Mouse (Mus musculus): ENCODE measurements around the gene Hmg20a.

Gene Hmg20a

DNA sequence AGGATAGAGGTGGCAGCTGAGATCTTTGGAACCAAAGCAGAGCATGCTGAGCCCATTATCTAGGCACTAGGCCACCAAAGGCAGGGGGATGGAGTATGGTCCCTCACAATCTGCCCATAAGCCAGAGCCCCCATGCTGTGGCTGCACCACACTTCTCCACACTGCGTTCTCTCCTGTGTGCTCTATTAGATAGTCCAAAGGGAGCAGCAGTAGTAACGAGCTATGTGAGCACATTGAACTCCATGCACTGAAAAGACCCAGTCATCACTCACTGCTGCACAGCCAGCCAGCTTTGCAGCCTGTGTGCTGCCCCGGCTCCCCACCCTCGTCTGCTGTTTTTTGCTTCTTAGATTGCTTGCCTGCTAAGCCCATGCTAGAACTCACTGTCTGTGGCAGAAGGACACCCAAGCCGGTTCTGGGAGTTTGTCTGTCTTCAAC, 77.4 kb downstream of the Hmg20a start:
- peak in 1 of 2 experiments; percentile 49 for DNase-seq (ENCODE audit: inconsistent age in 2 of 2, low spot score in 1 of 2)

DNA sequence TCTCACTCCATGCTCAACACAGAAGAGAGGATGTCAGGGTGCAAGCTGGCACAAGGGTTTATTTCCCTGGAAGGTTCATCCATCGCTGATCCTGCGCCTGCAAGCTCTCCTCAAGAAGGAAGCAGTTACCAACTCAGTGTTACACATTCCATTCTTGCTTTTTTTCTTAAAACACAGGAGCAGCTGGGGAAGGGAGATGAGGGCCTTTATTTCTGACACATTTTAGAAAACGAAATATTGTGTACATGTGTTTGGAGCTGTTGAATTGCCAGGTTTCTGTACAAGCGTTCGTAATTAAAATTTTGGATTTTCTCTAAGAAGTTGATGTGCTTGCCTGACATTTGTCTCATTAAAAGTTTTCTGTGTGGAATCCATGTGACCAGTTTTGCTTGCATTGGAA, 78.2 kb downstream of the Hmg20a start:
- peak in 1 of 2 experiments; percentile 37 for DNase-seq (ENCODE audit: inconsistent age in 2 of 2, low spot score in 1 of 2)

DNA sequence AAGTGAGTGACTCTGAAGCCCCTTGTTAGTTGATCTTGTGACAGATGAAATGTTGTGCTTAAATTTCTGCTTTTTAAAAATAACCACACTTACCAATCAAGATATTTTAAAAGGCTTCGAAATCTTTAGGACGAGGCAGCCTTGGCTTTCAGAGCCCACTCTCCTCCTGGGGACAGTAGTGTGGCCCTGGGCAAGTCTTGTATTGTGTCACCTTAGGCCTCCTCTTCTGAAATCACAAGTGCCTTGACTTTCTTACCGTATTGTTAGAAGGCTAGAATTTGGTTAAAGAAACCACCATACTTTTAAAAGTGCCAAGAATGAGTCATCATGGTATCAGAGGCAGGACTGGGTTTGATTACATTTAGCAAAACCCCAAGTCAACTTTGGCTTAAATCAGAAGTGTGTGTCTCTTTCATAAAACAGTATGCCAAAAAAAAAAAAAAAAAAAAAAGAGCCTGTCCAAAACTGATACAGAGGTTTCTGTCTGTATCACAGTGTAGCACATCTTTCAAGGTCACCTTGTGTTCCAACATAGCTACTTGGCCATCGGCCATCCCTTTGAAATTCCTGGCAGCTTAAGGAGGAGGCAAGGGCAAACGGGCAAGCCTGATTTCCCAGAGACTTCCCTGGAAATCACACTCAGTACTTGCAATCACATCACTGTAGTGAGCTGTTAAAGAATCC, 78.9 kb downstream of the Hmg20a start:
- DNase-seq (ENCODE audit: inconsistent age in 2 of 2, low spot score in 1 of 2) = peak; percentile 94 to 95

DNA sequence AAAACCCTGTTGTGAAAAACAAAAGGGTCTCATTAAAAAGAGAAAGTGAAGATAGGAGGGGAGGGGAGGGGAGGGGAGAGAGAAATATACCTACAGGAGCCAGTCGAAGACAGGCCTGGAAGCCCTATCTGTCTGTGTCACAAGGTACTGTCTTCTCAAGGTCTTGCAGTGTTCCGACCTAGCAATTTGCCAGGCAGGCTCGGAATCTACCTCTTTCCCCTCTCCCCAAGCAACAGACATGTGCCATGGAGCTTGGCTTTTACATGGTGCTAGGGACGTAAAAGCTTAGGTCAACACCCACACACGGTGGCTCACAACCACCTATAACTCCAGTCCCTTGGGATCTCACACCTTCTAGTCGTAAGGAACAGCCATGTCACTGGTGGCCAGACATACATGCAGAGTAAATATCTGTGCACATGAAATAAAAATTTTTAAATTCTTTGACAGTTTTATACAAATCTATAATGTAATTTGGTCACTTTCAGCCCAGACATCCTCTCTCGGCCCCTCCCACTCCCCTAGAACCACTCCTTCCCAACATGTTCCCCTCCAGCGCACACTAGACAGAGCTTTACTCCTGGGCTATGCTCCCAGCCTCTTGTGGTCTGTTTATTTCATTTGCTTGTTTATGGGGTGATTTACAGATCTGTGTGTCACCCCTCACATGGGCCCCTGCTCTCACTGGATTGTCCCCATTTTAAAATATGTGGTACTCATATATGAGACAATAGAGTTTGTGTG, 81.1 kb downstream of the Hmg20a start:
- peak in 1 of 2 experiments; percentile 56 for DNase-seq (ENCODE audit: inconsistent age in 2 of 2, low spot score in 1 of 2)

DNA sequence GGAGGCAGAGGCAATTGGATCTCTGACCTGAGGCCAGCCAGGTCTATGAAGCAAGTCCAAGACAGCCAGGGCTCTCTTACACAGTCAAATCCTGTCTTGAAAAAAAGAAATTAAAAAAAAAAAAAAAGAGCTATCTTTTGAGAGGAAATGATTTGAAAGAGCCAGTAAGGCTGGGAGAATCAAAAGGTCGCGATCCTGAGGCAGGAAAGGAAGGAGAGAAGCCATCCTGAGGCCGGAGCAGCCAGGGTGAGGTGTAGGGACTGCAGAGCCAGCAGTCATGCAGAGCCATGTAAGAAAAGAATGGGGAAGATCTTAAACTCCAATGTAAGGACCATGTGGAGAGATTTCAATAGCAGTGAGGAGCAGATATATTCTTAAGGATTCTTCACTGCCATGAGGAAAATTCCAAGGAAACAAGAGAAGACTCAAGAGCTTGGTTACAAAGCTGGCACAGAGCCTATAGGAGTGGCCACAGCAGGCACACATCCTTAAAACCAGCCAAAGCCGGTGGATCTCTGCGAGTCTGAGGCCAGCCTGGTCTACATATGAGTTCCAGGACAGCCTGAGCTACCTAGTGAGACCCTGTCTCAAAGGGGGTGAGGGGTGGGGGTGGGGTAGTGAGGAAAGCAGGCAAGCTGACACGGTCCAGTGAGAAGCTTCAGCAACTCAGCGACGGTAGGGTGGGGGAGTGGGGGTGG, 82.6 kb downstream of the Hmg20a start:
- DNase-seq (ENCODE audit: inconsistent age in 2 of 2, low spot score in 1 of 2) = peak in 1 of 2 experiments; percentile 60

DNA sequence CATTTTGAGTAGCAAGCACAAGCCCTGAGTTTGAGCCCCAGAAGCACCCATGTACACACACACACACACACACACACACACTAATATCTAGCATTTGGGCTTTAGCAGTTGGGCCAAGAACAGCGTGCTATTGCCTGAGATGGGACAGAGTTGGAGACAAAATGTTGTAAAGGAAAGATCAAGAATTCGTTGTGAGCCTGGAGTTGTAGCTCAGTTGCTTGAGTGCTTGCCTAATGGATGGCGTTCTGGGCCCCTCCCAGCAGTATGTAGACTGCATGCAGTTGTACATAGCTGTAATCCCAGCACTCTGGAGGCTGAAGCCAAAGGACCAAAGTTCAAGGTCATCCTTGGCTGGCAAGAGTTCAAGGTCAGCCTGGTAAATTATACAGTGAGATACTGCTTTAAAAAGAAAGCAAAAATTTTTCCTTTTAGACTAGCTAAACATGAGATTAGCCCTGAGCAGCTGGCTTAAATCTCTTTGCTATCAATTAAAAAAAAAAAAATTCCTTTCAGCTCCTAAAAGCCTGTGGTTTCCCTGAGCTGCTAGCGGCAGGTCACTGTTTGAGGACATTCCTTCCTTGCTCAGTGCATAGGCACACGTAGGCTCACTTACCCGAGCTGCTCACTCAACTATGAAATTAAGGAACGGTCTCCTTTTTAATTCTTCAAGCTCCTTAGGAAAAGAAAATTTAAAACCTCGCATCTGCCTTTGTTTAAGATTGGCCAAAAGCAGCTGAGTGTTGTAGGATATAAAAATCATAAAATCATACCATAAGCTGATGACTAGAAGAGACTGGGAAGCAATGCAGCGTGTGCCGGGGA, 83.5 kb downstream of the Hmg20a start:
- peak; percentile 65 to 86 for DNase-seq (ENCODE audit: inconsistent age in 2 of 2, low spot score in 1 of 2)

DNA sequence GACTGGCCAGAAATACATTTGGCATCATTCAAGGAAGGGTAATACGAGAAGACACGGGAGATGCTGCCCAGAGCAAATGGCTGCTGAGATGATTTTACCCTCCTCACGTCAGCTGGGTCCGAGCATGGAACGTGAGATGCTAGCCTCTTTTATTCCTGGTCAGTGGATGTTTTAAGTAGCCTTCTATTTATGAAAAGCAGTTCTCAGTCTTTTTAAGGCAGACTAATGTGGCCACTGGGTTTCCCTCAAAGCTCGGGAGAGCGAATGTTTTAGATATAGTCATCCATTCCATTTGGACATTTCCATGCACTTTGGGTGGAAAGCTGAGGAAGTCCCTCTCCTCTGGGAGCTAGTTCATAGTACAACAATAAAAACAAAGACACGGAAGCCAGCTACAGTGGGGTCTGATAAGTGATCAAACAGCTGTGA, 84.1 kb downstream of the Hmg20a start:
- peak in 1 of 2 experiments; percentile 45 for DNase-seq (ENCODE audit: inconsistent age in 2 of 2, low spot score in 1 of 2)

DNA sequence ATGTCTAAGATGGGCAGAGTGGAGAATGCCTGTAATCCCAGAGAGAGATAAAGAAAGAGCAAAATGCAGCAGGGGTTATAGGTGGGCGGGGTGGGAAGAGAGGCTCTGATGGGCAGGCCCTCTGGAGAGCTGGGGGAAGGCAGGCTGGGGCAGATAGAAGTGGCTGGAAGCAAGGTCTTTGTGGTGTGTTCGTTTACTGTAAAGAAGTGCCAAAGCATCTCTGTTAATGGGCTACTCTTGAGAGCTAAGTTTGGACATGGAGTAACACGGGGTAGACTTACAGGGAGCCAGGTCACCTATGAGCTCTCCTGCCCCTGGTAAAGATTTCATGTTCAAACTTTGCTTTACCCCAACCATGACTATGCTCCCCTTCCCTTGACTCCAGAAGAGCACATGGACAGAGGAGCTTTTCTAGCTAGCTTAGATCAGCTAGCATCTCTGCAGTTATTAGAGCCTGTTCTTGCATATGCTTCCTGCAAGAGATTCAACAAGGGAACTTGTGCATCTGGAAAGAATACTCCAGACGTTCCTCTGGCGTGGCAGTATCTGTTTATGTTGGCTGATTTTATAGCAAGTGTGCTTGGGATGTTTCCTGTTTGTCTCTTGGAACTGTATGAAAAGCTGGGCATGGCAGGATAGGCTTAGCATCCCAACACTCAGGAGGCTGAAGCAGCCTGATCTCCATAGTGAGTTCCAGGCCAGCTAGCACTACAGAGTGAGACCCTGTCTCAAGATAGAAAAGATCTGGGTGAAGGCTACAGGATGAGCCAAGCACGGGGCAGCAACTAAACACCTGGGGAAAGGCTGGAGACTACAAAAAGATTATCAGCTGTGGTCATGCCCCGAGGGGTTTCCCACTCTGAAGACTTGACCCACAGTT, 85.5 kb downstream of the Hmg20a start:
- no peak for DNase-seq (ENCODE audit: inconsistent age in 2 of 2, low spot score in 1 of 2)

DNA sequence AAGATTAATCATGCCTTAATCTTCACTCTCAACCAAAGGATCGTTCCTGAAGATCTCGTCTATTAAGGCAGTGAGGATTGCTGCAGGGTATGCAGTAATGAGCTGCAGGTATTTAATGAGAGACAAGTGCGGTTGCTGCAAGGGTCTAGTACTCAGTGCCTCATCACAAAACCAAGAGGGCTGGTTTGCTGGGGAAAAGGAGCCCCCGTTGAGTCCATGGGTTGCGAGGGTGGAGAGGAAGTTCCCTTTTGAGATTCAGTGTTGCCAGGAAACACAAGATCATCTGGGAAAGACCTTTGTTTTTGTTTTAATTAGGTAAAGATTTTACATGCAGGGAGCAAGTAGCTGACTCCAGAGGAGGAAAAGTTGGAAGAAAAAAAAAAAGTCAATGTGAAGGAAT, 86.1 kb downstream of the Hmg20a start:
- DNase-seq (ENCODE audit: inconsistent age in 2 of 2, low spot score in 1 of 2) = no peak

DNA sequence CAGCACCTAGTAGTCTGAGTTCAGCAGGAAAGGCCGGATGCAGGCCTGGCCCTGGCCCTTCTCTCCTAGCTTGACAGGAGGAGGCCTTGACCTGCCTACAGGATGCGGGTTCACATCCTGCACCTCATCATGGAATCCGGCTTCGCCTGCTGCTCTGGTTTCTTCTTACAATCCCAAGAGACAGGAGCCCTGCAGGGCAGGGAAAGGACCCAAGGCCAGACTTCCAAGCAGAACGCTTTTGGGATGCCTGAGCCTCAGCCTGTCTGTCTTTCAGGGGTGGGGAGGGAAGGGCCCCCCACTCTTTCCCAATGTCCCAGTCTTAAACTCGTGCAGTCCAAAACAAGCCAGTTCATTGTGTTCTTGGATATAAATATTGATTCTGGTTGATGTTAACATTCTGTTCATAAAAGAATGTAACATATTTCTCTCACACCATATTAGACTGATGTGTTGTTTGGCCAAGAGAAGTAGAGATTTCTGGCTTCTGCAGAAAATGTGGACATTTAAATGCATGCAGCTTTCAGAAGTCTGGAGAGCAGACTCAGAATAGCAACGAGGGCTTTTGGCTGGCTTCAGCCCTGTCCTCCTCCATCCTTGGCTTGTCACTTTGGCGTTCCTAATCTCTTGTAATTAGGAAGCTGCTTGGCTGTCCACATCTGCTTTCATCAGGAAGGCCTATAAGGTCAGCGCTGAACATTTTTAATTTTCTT, 86.8 kb downstream of the Hmg20a start:
- DNase-seq (ENCODE audit: inconsistent age in 2 of 2, low spot score in 1 of 2) = peak; percentile 68 to 79

DNA sequence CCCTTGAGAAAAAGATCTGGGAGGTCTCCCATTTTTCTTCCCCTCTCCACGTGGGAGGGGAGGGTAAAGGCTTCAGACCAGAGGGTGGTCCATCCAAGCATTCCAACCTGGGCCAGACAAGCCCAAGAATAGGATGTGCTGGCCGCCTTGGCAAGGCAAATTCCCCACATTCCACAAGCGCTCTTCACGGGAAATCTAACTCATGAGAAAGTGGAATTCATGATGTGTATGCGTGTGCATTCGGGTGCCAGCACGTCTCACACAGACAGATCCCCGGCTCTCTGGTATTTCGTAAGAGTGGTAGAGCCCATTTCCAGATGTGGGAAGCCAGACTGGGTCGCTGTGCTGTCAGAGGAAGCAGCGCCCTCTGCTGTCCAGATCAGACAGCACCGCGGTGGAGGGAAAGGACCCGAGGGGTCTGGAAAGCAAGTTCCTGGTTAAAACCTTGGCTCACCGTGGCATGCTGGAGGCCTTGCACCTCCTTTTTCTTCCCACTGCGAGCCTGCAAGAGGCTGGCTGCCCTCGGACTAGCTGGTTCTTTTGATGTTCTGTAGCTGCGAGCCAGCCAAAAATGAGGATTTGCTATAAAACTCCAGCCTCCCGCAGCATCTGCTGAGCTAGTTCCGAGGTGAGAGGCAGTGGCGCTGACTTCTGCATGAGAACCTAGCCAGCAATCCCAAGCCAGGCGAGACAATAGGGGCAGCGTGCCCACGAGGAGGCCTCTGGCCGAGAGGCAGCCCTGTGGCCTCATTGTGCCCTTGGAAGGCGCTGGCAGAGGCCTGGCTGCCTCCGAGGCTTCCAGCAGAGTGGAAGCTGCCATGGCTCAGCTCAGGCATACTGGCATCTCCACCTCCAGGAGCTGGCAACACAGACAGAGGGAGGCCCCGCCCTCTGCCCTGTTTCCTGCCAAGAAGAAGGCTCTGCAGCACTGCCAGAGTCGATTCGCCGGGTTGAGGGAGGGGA, 87.7 kb downstream of the Hmg20a start:
- peak; percentile 92 to 98 for DNase-seq (ENCODE audit: inconsistent age in 2 of 2, low spot score in 1 of 2)

GRCm38 (mm10) chr9:56506931-56507681, 88.7 kb downstream of the Hmg20a start:
- peak; percentile 51 to 83 for DNase-seq (ENCODE audit: inconsistent age in 2 of 2, low spot score in 1 of 2)

DNA sequence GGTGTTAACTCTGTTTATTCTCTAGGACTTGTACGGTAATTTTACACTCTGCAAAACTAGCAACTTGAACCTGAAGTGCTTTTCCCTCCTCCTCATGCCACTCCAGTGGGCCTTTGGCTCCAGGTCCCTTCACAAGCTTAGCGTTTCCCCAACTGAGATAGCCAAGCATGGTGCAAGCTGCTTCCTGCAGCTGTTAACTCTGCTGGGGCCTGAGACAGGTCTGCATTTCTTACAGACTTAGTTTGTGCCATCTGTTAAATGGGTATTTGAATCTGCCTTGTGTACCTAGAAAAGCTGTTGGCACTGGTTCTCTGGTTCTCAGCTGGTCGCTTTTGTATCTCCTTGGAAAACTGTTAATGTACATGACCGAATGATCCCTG, 89.3 kb downstream of the Hmg20a start:
- no peak for DNase-seq (ENCODE audit: inconsistent age in 2 of 2, low spot score in 1 of 2)

- peak; percentile 85 to 94 for DNase-seq (ENCODE audit: inconsistent age in 2 of 2, low spot score in 1 of 2)
Measured at GRCm38 (mm10) chr9:56508835-56509451, 90.5 kb downstream of the Hmg20a start.

GRCm38 (mm10) chr9:56510281-56510680, 91.9 kb downstream of the Hmg20a start:
- no peak for DNase-seq (ENCODE audit: inconsistent age in 2 of 2, low spot score in 1 of 2)

GRCm38 (mm10) chr9:56512486-56512885, 94.1 kb downstream of the Hmg20a start:
- no peak for DNase-seq (ENCODE audit: inconsistent age in 2 of 2, low spot score in 1 of 2)

GRCm38 (mm10) chr9:56515110-56515509, 96.7 kb downstream of the Hmg20a start:
- DNase-seq (ENCODE audit: inconsistent age in 2 of 2, low spot score in 1 of 2) = peak in 1 of 2 experiments; percentile 15
